In the genomic region with DNA sequence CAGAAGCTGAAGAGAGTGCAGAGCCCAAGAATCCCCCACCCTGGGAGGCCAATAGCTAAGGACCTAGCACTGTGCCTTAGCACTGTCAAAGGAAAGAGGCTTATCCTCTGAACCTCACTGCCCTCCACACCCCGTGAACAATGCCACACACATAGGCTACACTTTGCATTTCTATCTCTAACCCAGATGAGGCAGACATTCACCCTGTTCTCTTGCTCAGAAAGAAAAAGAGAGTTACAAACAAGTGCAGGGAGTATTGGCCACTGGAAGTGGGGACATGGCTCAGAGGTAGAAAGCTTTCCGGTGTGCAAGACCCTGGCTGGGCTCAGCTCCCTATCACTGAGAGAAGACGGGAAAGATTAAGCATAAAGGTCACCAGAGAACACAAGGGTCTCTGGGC, we compare ENCODE assay signal across 13 mouse cellular contexts. TPM values are rescaled to one million over a fixed set of nuclear protein-coding genes. Genes with fewer than 3 reads are reported as not detected.
DNase-seq lines count a peak whose midpoint lies in the region; ATAC-seq lines count a peak whose summit lies in the region.
"Had no signal": no experiment of that assay in that cellular context is flagged by ENCODE, and none has a peak within 500 bp of the region (broad histone marks: within the 10 kb centered on the region; RNA-seq: fewer than 3 reads in every experiment).

No protein-coding gene starts in this region.

- no peaks in the 10 kb centered on the region for H3K9me3 ChIP-seq in intestine, embryonic 14.5 days (ENCODE audit: control insufficient read depth, low read length)
- H3K9me3 ChIP-seq in intestine, embryonic 15.5 days, result no peaks in the 10 kb centered on the region
- H3K9me3 ChIP-seq in neural tube, embryonic 13.5 days, result no peaks in the 10 kb centered on the region
- H3K9me3 ChIP-seq in neural tube, embryonic 15.5 days (replicated peaks), result no peaks in the 10 kb centered on the region
- H3K9me3 ChIP-seq in embryonic facial prominence, embryonic 13.5 days, result no peaks in the 10 kb centered on the region
- no peaks in the 10 kb centered on the region for H3K9me3 ChIP-seq in stomach, embryonic 16.5 days (replicated peaks; ENCODE audit: control insufficient read depth, low read length)
- H3K9me3 ChIP-seq: embryonic facial prominence, embryonic 15.5 days; limb, embryonic 10.5 days had no signal

- no peak overlapping the region for H3K4me2 ChIP-seq in intestine, embryonic 14.5 days (ENCODE audit: low read length)
- no peak overlapping the region; the same call in 1 of the 2 replicates for H3K4me2 ChIP-seq in intestine, embryonic 15.5 days (replicated peaks)
- H3K4me2 ChIP-seq in neural tube, embryonic 13.5 days, result peak overlapping the region; percentile 24; the same call in 1 of the 2 replicates
- no peak overlapping the region for H3K4me2 ChIP-seq in neural tube, embryonic 15.5 days
- 0 out of 2 replicates have a peak overlapping the region, but pooled peaks have one; percentile 11 for H3K4me2 ChIP-seq in embryonic facial prominence, embryonic 13.5 days
- H3K4me2 ChIP-seq in stomach, embryonic 16.5 days (ENCODE audit: low read depth, low read length), result no peak overlapping the region
- H3K4me2 ChIP-seq: embryonic facial prominence, embryonic 15.5 days had no signal

- no peaks in the 10 kb centered on the region for H3K27me3 ChIP-seq in intestine, embryonic 14.5 days (replicated peaks; ENCODE audit: control insufficient read depth, insufficient read depth, low read length)
- H3K27me3 ChIP-seq in intestine, embryonic 15.5 days (replicated peaks), result no peaks in the 10 kb centered on the region
- no peaks in the 10 kb centered on the region for H3K27me3 ChIP-seq in neural tube, embryonic 13.5 days
- no peaks in the 10 kb centered on the region for H3K27me3 ChIP-seq in neural tube, embryonic 15.5 days (replicated peaks)
- H3K27me3 ChIP-seq in embryonic facial prominence, embryonic 13.5 days, result no peaks in the 10 kb centered on the region
- no peaks in the 10 kb centered on the region for H3K27me3 ChIP-seq in stomach, embryonic 16.5 days (ENCODE audit: control insufficient read depth, insufficient read depth, low read length)
- H3K27me3 ChIP-seq: embryonic facial prominence, embryonic 15.5 days had no signal

- H3K36me3 ChIP-seq in intestine, embryonic 14.5 days (ENCODE audit: control insufficient read depth, insufficient read depth, low read length), result no peaks in the 10 kb centered on the region
- H3K36me3 ChIP-seq in intestine, embryonic 15.5 days, result no peaks in the 10 kb centered on the region
- no peaks in the 10 kb centered on the region for H3K36me3 ChIP-seq in neural tube, embryonic 13.5 days
- no peaks in the 10 kb centered on the region for H3K36me3 ChIP-seq in neural tube, embryonic 15.5 days
- H3K36me3 ChIP-seq in embryonic facial prominence, embryonic 13.5 days, result no peaks in the 10 kb centered on the region
- H3K36me3 ChIP-seq in stomach, embryonic 16.5 days (ENCODE audit: control insufficient read depth, insufficient read depth, low read length), result no peaks in the 10 kb centered on the region
- H3K36me3 ChIP-seq: embryonic facial prominence, embryonic 15.5 days; limb, embryonic 10.5 days had no signal

- no peaks in the 10 kb centered on the region for H3K4me1 ChIP-seq in intestine, embryonic 14.5 days (replicated peaks; ENCODE audit: control insufficient read depth, insufficient read depth, low read length)
- H3K4me1 ChIP-seq in intestine, embryonic 15.5 days (replicated peaks), result no peaks in the 10 kb centered on the region
- no peaks in the 10 kb centered on the region for H3K4me1 ChIP-seq in neural tube, embryonic 13.5 days (replicated peaks)
- H3K4me1 ChIP-seq in neural tube, embryonic 15.5 days, result no peaks in the 10 kb centered on the region
- H3K4me1 ChIP-seq in embryonic facial prominence, embryonic 13.5 days, result no peaks in the 10 kb centered on the region
- no peaks in the 10 kb centered on the region for H3K4me1 ChIP-seq in stomach, embryonic 16.5 days (ENCODE audit: control insufficient read depth, insufficient read depth, low read length)
- H3K4me1 ChIP-seq: embryonic facial prominence, embryonic 15.5 days had no signal

- no peak for ATAC-seq in intestine, embryonic 14.5 days (replicated peaks; ENCODE audit: low FRiP score, low TSS enrichment, low read depth)
- ATAC-seq in intestine, embryonic 15.5 days, result no peak
- no peak for ATAC-seq in neural tube, embryonic 13.5 days (ENCODE audit: low read depth)
- no peak for ATAC-seq in neural tube, embryonic 15.5 days (ENCODE audit: low FRiP score)
- no peak for ATAC-seq in embryonic facial prominence, embryonic 13.5 days (ENCODE audit: insufficient number of reproducible peaks, insufficient read depth, low FRiP score, low TSS enrichment, low read depth)
- ATAC-seq in stomach, embryonic 16.5 days (ENCODE audit: insufficient read depth, low FRiP score), result no peak
- ATAC-seq: forebrain, postnatal 0 days had no signal

- no peak overlapping the region for H3K4me3 ChIP-seq in intestine, embryonic 14.5 days (ENCODE audit: low read depth, low read length)
- no peak overlapping the region for H3K4me3 ChIP-seq in intestine, embryonic 15.5 days (replicated peaks)
- H3K4me3 ChIP-seq in neural tube, embryonic 13.5 days, result no peak overlapping the region
- no peak overlapping the region for H3K4me3 ChIP-seq in neural tube, embryonic 15.5 days (replicated peaks)
- no peak overlapping the region for H3K4me3 ChIP-seq in embryonic facial prominence, embryonic 13.5 days
- peak overlapping the region; percentile 13; the same call in 1 of the 2 replicates for H3K4me3 ChIP-seq in stomach, embryonic 16.5 days (replicated peaks; ENCODE audit: low read length)
- H3K4me3 ChIP-seq: embryonic facial prominence, embryonic 15.5 days; limb, embryonic 10.5 days; myocyte had no signal

- peak; percentile 28 for DNase-seq in intestine, embryonic 14.5 days (ENCODE audit: low spot score)
- no peak for DNase-seq in frontal cortex, postnatal 10 days (ENCODE audit: low spot score in 2 of 2)
- DNase-seq: cerebellum, postnatal 10 days; forebrain, postnatal 0 days; retina, postnatal 1 day had no signal

- 66% methylated on average over 3 of the region's 3 CpGs for WGBS in intestine, embryonic 14.5 days
- WGBS in intestine, embryonic 15.5 days, result 61% methylated on average over 3 of the region's 3 CpGs
- WGBS in neural tube, embryonic 13.5 days, result 70% methylated on average over 3 of the region's 3 CpGs
- 71% methylated on average over 3 of the region's 3 CpGs for WGBS in neural tube, embryonic 15.5 days
- 57% methylated on average over 3 of the region's 3 CpGs for WGBS in embryonic facial prominence, embryonic 13.5 days
- 50% methylated on average over 3 of the region's 3 CpGs for WGBS in stomach, embryonic 16.5 days

- H3K9ac ChIP-seq in intestine, embryonic 14.5 days (ENCODE audit: low read length), result peak overlapping the region; percentile 16; the same call in 1 of the 2 replicates
- H3K9ac ChIP-seq in intestine, embryonic 15.5 days, result no peak overlapping the region
- no peak overlapping the region for H3K9ac ChIP-seq in neural tube, embryonic 13.5 days
- no peak overlapping the region for H3K9ac ChIP-seq in neural tube, embryonic 15.5 days (replicated peaks)
- no peak overlapping the region for H3K9ac ChIP-seq in embryonic facial prominence, embryonic 13.5 days
- H3K9ac ChIP-seq in stomach, embryonic 16.5 days (ENCODE audit: low read length), result peak overlapping the region; percentile 50
- H3K9ac ChIP-seq: embryonic facial prominence, embryonic 15.5 days; forebrain, postnatal 0 days had no signal

- H3K27ac ChIP-seq in intestine, embryonic 14.5 days (ENCODE audit: low read depth), result no peak overlapping the region
- H3K27ac ChIP-seq in intestine, embryonic 15.5 days, result no peak overlapping the region
- H3K27ac ChIP-seq in neural tube, embryonic 13.5 days (replicated peaks), result no peak overlapping the region
- no peak overlapping the region for H3K27ac ChIP-seq in neural tube, embryonic 15.5 days (replicated peaks)
- H3K27ac ChIP-seq in embryonic facial prominence, embryonic 13.5 days, result no peak overlapping the region
- H3K27ac ChIP-seq in stomach, embryonic 16.5 days (ENCODE audit: low read length), result peak overlapping the region; percentile 49
- H3K27ac ChIP-seq: embryonic facial prominence, embryonic 15.5 days; limb, embryonic 10.5 days had no signal

RNA-seq across cellular contexts. Expression of a gene that starts 1.9 kb away (rescaled TPM):
- polyA plus RNA-seq in intestine, embryonic 14.5 days (2014; fragmentation: Nextera tagmentation; extraction: Ambion mirVana), result 22.8 and 24.3 TPM in 2 replicates
- polyA plus RNA-seq in intestine, embryonic 15.5 days (2015; fragmentation: Nextera tagmentation; extraction: Ambion mirVana), result 20.4 and 21.1 TPM in 2 replicates
- polyA plus RNA-seq in neural tube, embryonic 13.5 days (2015; fragmentation: Nextera tagmentation; extraction: Ambion mirVana), result 10.9 and 11.6 TPM in 2 replicates
- 8.1 and 16.7 TPM in 2 replicates for polyA plus RNA-seq in neural tube, embryonic 15.5 days (2015; fragmentation: Nextera tagmentation; extraction: Ambion mirVana)
- polyA plus RNA-seq in embryonic facial prominence, embryonic 13.5 days (2015; fragmentation: Nextera tagmentation; extraction: Ambion mirVana), result 15.5 and 20.3 TPM in 2 replicates
- 22.2 and 22.5 TPM in 2 replicates for polyA plus RNA-seq in stomach, embryonic 16.5 days (2015; fragmentation: Nextera tagmentation; extraction: Ambion mirVana)
- polyA plus RNA-seq: myocyte had no signal

RNA-seq across cellular contexts. Expression of a gene that starts 12.3 kb away (rescaled TPM):
- polyA plus RNA-seq in intestine, embryonic 14.5 days (2014; fragmentation: Nextera tagmentation; extraction: Ambion mirVana), result 1.4 and 4.9 TPM in 2 replicates
- polyA plus RNA-seq in intestine, embryonic 15.5 days (2015; fragmentation: Nextera tagmentation; extraction: Ambion mirVana), result 5.6 and 5.7 TPM in 2 replicates
- 0.95 TPM in 1 of 2 replicates, not detected in the other for polyA plus RNA-seq in neural tube, embryonic 13.5 days (2015; fragmentation: Nextera tagmentation; extraction: Ambion mirVana)
- 1.9 TPM in 1 of 2 replicates, not detected in the other for polyA plus RNA-seq in neural tube, embryonic 15.5 days (2015; fragmentation: Nextera tagmentation; extraction: Ambion mirVana)
- polyA plus RNA-seq in embryonic facial prominence, embryonic 13.5 days (2015; fragmentation: Nextera tagmentation; extraction: Ambion mirVana), result 1.4 and 1.6 TPM in 2 replicates
- polyA plus RNA-seq in stomach, embryonic 16.5 days (2015; fragmentation: Nextera tagmentation; extraction: Ambion mirVana), result 2.5 and 3.2 TPM in 2 replicates
- polyA plus RNA-seq: forebrain, postnatal 0 days; myocyte had no signal

RNA-seq across cellular contexts. Expression of a gene that starts 12.3 kb away (rescaled TPM):
- polyA plus RNA-seq in intestine, embryonic 14.5 days (2014; fragmentation: Nextera tagmentation; extraction: Ambion mirVana), result 0.14 and 0.16 TPM in 2 replicates
- polyA plus RNA-seq in intestine, embryonic 15.5 days (2015; fragmentation: Nextera tagmentation; extraction: Ambion mirVana), result 0.18 and 0.30 TPM in 2 replicates
- polyA plus RNA-seq in neural tube, embryonic 13.5 days (2015; fragmentation: Nextera tagmentation; extraction: Ambion mirVana), result not detected in 2 replicates
- polyA plus RNA-seq in neural tube, embryonic 15.5 days (2015; fragmentation: Nextera tagmentation; extraction: Ambion mirVana), result 0.50 TPM in 1 of 2 replicates, not detected in the other
- polyA plus RNA-seq in embryonic facial prominence, embryonic 13.5 days (2015; fragmentation: Nextera tagmentation; extraction: Ambion mirVana), result not detected in 2 replicates
- polyA plus RNA-seq in stomach, embryonic 16.5 days (2015; fragmentation: Nextera tagmentation; extraction: Ambion mirVana), result 0.14 TPM in 1 of 2 replicates, not detected in the other
- polyA plus RNA-seq: forebrain, postnatal 0 days; limb, embryonic 10.5 days; myocyte had no signal

RNA-seq across cellular contexts. Expression of a gene that starts 21.8 kb away (rescaled TPM):
- polyA plus RNA-seq in intestine, embryonic 14.5 days (2014; fragmentation: Nextera tagmentation; extraction: Ambion mirVana), result 18.3 and 19.1 TPM in 2 replicates
- 20.7 and 22.8 TPM in 2 replicates for polyA plus RNA-seq in intestine, embryonic 15.5 days (2015; fragmentation: Nextera tagmentation; extraction: Ambion mirVana)
- 2.9 and 3.3 TPM in 2 replicates for polyA plus RNA-seq in neural tube, embryonic 13.5 days (2015; fragmentation: Nextera tagmentation; extraction: Ambion mirVana)
- 1.4 and 4.9 TPM in 2 replicates for polyA plus RNA-seq in neural tube, embryonic 15.5 days (2015; fragmentation: Nextera tagmentation; extraction: Ambion mirVana)
- 10.9 and 11.4 TPM in 2 replicates for polyA plus RNA-seq in embryonic facial prominence, embryonic 13.5 days (2015; fragmentation: Nextera tagmentation; extraction: Ambion mirVana)
- 19.3 and 22.2 TPM in 2 replicates for polyA plus RNA-seq in stomach, embryonic 16.5 days (2015; fragmentation: Nextera tagmentation; extraction: Ambion mirVana)
- polyA plus RNA-seq: myocyte had no signal

RNA-seq across cellular contexts. Expression of a gene that starts 30.2 kb away (rescaled TPM):
- 14.1 and 15.9 TPM in 2 replicates for polyA plus RNA-seq in intestine, embryonic 14.5 days (2014; fragmentation: Nextera tagmentation; extraction: Ambion mirVana)
- 16.9 and 18.0 TPM in 2 replicates for polyA plus RNA-seq in intestine, embryonic 15.5 days (2015; fragmentation: Nextera tagmentation; extraction: Ambion mirVana)
- 1.6 and 2.7 TPM in 2 replicates for polyA plus RNA-seq in neural tube, embryonic 13.5 days (2015; fragmentation: Nextera tagmentation; extraction: Ambion mirVana)
- polyA plus RNA-seq in neural tube, embryonic 15.5 days (2015; fragmentation: Nextera tagmentation; extraction: Ambion mirVana), result 1.9 and 11.8 TPM in 2 replicates
- 13.6 and 17.1 TPM in 2 replicates for polyA plus RNA-seq in embryonic facial prominence, embryonic 13.5 days (2015; fragmentation: Nextera tagmentation; extraction: Ambion mirVana)
- polyA plus RNA-seq in stomach, embryonic 16.5 days (2015; fragmentation: Nextera tagmentation; extraction: Ambion mirVana), result 8.9 and 9.8 TPM in 2 replicates

Comparison
In these comparisons a context has a peak if more than half of its experiments do, and no peak if none do; other contexts are left out.
1. H3K4me2 ChIP-seq: peak in neural tube, embryonic 13.5 days (single experiment) and embryonic facial prominence, embryonic 13.5 days (single experiment); none in intestine, embryonic 14.5 days (single experiment), intestine, embryonic 15.5 days (single experiment), neural tube, embryonic 15.5 days (single experiment) and stomach, embryonic 16.5 days (single experiment).
2. H3K9ac ChIP-seq: peak in intestine, embryonic 14.5 days (single experiment) and stomach, embryonic 16.5 days (single experiment); none in intestine, embryonic 15.5 days (single experiment), neural tube, embryonic 13.5 days (single experiment), neural tube, embryonic 15.5 days (single experiment) and embryonic facial prominence, embryonic 13.5 days (single experiment).